Mouse (Mus musculus) bone marrow, adult 2 months (tissue): ENCODE measurements around the gene Vars2.

Source experiments
- CTCF ChIP-seq: fragments of 200-500 bp; IDR thresholded peaks from 2 replicates; pipeline ENCODE4 v1.5.1; 2011; ENCODE audit warnings: low read length, control low read depth; ENCODE audit not compliant: control insufficient read depth, insufficient read depth
- POLR2A ChIP-seq: fragments of 200-500 bp; IDR thresholded peaks from 2 replicates; pipeline ENCODE4 v1.6.1; 2011; ENCODE audit warnings: low read depth, mild to moderate bottlenecking, control low read depth, low read length, borderline replicate concordance; ENCODE audit not compliant: control insufficient read depth

- no peak for TF ChIP-seq CTCF
- TF ChIP-seq POLR2A: no peak
These were observed 37.5 kb upstream of the Vars2 start, which contains the start of gene Ddr1 for GRCm38 (mm10) chr17:35704621-35705464.
